Mouse (Mus musculus): ENCODE data around the gene Plk3. TPM values are rescaled to one million over a fixed set of nuclear protein-coding genes. Genes with fewer than 3 reads are reported as not detected.

Plk3 gene
- polyA plus RNA-seq, 2 experiments from 2014 or later, result 12.2 to 13.2 TPM

DNA sequence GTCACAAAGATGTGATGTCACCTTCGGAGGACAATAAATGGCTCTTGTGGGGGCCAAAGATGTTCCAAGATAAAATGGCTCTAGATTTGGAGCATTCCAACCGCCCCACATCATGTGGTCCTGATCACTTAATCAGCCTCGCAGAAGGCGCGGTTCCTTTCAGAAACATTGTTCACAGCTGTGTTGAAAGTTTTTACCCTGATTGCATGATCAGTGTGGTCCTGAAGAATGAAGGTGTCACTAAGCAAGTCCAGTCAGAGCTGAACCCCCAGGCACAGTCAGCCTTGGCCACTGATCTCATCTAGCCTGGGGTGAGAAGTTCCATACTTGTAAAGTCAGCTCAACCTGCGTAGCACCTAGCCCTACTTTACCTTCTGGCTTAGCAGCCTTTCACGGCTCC, 15.8 kb downstream of the Plk3 start:
- no peak for ATAC-seq

DNA sequence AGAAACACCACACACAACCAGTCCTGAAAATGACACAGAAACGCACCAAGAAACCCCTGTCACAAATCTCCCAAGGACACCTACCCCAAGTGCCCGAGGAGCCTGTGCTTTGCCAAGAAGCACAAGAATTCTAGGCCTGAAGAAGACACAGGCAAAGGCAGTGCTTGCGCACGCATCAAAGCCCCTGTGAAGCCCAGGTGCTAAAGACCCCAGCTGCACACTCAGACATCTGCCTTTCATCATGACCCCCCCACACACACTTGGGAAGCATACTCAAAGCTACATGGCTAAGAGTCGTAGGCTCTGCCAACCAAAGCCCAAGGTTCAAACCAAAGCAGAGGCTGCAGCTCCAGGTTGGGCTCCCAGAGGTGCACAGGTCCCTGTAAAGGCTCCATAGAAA, 18.2 kb downstream of the Plk3 start:
- no peak for ATAC-seq

DNA sequence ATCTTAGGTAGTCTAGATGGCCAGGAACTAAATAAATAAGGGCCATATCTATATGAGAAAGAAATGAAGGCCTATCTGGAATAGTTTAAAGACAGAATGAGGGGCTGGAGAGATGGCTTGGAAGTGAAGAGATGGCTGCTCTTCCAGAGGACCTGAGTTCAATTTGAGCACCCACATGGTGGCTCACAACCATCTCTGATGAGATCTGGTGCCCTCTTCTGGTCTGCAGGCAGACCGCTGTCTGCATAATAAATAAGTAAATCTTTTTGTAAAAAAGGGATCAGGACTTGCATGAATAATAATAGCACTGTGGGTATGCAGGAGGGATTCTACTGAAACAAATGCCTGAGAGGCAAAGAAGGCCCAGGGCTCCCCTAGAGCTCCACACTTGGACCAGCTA, 20.5 kb downstream of the Plk3 start:
- ATAC-seq, result no peak

DNA sequence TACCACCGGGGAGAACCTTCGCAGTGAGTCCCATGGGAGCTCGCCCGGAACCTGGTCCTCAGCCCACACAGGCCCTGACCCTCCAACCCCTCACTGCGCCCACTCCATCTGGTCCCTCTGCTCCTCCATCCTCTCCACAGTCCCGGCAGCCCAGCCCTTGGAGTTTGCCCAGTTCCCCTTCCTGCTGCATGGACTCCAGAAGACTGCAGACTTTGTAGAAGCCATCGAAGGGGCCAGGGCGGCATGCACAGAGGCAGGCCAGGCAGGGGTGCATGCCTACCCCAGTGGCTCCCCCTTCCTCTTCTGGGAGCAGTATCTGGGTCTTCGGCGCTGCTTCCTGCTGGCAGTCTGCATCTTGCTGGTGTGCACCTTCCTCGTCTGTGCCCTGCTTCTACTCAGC, 22.8 kb downstream of the Plk3 start:
- ATAC-seq, result no peak

DNA sequence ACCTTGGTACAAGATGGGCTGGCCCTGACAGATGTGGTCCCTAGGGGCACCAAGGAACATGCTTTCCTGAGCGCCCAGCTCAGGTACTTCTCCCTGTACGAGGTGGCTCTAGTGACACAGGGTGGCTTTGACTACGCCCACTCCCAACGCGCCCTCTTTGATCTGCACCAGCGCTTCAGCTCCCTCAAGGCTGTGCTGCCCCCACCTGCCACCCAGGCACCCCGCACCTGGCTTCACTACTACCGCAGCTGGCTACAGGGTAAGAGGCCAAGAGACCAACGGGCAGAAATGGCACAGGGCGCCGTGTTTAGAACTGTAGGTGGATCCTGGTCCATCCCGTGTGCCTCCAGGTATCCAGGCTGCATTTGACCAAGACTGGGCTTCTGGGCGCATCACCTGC, 23.5 kb downstream of the Plk3 start:
- ATAC-seq, result no peak

DNA sequence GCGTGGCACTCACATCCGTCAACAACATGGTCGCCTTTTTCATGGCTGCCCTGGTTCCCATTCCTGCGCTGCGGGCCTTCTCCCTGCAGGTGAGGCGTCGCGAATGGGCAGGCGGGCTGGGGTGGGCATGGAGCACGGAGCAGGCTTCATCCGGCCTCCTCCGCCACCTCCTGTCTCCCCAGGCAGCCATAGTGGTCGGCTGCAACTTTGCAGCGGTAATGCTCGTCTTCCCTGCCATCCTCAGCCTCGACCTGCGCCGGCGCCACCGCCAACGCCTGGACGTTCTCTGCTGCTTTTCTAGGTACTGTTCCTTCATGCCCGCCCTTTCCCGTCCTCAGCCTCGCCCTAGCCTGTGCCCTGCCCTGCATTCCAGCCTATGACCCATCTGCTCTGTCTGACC, 24.4 kb downstream of the Plk3 start:
- ATAC-seq, result no peak

DNA sequence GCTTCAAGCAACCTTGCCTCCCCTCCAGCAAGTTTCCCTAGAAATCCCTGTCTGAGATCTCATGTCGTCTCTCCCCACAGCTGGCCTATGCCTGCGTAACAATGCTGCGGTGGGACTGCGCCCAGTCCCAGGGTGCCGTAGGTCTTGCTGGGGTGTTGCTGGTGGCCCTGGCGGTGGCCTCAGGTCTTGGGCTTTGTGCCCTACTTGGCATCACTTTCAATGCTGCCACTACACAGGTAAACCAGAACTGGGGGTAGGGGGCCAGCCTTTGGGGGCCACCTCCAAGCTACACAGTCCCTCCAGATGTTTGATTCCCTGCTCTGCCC, 25.3 kb downstream of the Plk3 start:
- ATAC-seq, result no peak

DNA sequence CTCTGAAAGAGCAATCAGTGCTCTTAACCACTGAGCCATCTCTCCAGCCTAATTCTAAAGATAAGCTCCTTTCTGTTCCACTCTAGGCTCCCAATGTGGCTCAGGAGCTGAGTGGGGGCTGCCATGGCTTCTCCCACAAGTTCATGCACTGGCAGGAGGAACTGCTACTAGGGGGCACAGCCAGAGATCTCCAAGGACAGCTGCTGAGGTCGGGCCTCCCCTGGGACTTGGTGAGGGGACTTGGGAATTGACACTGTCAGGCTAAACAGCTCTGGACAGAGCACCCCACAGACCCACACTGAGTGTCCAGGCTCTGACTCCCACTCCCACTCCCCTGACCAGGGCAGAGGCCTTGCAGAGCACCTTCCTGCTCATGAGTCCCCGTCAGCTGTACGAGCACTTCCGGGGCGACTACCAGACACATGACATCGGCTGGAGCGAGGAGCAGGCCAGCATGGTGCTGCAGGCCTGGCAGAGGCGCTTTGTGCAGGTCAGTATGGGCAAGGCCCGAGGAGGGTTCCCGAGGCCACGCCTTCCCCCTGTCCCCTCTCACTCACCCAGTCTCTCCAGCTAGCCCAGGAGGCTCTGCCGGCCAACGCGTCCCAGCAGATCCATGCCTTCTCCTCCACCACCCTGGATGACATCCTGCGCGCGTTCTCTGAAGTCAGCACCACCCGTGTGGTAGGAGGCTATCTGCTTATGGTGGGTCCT, 25.8 kb downstream of the Plk3 start:
- ATAC-seq, result no peak

DNA sequence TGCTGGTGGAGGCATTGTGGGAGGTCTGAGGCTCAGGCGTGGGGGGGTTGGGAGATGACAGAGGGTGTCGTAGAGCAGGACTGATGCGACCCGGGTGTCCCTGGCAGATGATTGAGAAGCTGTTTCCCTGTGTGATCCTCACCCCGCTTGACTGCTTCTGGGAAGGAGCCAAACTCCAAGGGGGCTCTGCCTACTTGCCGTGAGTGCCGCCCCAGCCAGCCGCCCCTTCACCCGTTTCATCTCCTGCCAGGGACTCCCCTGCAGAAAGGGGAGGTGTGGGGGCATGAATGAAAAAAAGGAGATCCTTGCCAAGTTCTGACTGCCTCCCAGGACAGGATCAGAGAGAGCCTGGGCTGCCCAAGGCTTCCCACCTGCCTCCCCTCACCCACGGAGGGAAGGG, 28.6 kb downstream of the Plk3 start:
- no peak for ATAC-seq

DNA sequence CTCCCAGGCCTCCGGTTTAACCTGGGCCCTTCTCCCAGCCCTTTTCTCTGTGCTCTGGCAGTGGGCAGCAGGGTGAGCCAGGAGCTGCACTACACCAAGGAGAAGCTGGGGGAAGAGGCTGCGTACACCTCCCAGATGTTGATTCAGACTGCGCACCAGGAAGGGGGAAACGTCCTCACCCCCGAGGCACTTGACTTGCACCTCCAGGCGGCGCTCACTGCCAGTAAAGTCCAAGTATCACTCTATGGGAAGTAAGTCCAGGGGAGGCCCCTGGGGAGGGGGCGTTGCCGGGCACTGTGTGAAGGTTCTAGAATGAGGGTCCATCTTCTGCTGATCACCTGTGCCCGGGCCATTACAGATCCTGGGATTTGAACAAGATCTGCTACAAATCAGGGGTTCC, 29.1 kb downstream of the Plk3 start:
- ATAC-seq, result no peak

DNA sequence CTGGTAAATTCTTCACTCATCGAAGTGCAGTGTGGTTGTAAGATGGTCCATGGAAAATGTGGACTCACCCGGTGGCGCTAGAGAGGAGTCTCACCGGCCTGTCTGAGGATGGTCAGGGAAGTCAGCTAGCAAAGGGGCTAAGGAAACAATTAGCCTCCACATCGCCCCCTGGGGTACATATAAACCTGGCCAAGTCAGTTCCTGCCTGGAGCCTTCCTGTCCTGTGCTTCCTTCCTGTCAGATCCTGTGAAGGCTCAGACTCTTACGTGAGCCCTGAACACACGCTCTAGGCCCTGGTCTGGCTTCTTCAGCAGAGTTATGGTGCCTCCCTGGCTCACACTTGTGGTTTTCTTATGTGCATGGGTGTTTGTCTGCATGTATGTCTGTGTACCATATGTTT, 32.5 kb downstream of the Plk3 start:
- ATAC-seq, result no peak

DNA sequence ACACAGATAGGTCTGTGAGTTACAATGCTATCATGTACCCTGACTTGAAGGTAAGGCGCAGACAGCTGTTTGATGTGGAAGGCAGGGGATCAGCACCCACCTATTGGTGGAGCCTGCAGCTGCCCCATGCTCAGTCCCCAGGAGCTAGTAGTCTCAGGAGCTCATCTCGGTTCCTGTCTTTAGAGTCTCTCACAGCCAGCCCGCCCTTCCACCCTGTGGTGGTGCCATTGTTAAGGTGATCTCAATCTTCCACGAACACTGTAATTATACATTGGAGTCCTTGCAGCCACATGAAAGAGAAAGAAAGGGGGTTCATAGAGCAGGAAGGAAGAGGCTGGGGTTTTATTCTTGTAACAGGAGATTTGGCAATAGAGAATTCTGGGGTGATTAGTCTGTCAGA, 33.7 kb downstream of the Plk3 start:
- ATAC-seq, result no peak

DNA sequence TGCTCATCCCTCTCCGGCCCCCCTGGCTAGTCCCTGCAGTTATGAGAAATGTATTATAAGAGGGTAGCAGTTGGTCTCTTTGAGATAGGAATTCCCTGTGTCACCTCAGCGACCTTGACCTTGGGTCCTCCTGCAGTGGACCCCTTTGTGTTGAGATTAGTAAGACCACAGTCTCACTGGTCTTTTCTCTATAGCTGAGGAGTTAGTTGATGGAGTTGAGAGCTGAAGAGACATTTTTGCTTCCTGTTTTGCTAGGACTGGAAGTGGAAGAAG, 35.1 kb downstream of the Plk3 start:
- no peak for ATAC-seq

DNA sequence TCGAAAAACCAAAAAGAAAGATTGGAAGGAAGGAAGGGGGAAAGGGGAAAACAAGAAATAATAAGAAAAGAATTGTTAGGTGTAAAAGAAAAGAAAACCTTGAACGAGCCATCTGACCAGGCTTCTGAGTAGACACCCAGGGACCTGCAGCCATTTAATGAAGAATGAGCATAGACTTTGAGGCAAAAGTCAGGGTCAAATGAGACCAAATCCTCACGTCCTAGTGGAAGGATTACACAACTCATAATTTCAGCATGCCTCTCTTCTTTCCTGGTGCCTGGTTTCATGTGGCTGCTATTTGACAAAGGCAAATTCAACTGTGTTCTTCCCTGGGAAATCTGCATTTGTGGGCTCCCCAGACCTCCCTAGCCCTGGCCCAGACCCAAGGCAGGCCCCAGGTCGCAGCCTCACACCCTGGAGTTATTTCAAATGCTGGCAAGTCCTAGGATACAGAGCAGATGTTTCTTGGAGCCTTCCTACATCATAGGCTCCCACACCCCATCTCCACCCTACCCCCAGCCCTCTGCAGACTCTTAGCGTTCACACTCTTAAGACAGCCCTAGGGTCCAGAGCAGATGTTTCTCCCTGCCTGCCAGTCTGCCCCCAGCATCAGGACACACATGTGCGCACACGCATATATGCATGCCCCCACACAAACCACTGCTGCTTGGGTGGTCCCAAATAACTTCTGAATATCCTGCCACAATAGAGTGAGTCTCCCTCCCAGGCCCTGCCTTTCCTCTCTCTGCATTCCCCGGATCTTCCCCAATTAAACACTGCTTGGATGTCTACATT, 35.6 kb downstream of the Plk3 start:
- no peak for ATAC-seq

DNA sequence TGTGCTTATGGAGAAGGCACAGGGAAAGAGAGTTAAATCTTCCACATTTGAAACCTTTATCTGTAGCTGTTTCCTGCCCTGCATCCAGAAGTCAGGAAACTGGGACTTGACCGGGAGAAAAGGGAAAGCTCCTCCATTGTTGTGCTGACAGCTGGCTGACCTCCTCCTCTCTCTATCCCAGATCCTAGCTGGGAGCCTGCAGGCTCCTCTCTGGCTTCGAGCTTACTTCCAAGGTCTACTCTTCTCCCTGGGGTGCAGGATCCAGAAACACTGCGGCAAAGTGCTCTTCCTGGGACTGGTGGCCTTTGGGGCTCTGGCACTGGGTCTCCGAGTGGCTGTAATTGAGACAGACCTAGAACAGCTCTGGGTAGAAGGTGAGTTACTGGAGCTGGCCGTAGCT, 37.1 kb downstream of the Plk3 start:
- ATAC-seq, result no peak

DNA sequence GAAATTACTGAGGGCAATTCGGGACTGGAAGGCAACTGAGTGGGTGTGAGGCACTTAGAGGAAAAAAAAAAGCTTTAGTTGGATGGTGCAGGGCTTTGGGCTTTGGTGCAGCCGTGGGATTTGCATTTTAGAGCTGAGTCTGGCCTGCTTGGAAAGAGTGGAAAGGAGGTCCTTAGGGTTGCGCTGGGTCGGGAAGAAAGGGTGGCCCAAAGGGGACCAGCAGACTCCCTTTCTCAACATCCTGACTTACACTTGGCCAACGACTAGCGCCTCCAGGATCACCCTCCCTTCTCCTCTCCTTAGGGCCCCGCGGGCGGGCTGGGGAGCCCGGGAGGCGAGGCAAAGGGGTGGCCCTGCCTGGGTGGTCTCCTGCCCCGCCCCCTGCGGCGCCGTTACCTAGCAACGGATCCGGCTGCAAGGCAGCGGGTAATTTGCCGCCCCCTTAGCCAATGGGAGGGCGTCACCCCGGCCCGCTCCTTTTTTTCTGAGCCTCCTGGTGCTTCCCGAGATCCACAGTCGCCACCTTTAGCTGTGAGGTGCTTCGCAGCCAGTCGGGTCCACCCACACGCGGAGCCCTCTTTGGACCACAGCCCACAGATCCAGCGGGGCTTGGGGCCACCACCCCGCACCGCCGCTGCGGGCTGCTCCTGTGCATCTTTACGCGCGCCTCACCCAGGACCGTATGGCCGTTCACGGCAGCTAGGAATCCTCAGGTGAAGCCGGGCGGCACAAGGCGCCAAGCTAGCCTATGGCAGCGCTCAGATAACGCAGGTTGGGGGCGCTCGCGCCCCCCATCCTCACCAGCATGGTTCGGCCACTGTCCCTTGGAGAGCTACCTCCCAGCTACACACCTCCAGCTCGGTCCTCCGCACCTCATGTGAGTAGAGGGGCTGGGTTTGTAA, 38.0 kb downstream of the Plk3 start, which contains the start of gene Ptch2:
Ptch2 (plus strand) TSS at position 525 of the 902 bp plus-strand sequence.
- no peak for ATAC-seq

DNA sequence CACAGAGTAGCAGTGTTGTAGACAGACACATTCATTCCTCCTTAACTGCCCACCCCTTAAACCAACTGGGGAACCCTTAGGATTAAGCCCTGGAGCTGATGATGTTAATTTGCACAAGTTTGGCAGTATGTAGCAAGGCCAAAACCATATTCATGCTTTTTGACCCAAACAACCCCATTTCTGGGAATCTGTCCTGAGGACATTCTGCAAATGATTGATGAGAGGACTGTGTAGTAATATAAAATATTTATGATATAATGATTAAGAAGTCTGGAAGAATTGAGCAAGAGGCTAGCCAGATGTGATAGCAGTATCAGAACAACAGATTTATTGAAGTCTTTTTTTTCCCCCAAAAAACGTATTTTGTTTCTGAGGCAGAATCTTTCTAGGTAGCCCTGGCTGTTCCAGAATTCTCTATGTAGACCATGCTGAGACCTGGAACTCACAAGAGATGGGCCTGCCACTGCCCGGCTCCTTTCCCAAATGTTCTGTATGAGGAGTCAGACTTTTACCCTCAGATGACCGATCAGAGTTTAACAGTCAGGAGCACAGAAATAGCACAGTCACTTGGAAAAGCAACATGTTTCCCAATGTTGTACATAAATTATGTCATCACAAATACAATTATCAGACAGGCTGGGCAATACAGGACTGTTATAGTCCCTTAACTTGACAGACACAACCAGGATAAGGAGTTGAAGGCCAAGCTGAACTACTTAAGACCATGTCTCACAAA, 39.0 kb downstream of the Plk3 start:
- ATAC-seq, result no peak

DNA sequence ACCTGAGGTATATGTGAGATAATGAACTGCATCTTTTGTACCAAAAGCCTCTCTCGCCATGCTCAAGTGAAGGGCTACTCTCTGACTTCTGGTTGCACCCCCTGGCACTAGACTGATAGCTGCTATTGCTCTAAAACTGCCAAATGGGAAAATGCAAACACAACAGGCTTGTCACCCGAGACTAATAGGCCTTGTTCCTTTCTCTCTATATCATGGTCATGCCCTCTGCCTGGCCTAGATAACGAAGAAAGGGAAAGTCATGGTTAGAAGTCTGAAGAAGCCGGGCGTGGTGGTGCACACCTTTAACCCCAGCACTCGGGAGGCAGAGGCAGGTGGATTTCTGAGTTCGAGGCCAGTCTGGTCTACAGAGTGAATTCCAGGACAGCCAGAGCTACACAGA, 43.2 kb downstream of the Plk3 start:
- no peak for ATAC-seq

DNA sequence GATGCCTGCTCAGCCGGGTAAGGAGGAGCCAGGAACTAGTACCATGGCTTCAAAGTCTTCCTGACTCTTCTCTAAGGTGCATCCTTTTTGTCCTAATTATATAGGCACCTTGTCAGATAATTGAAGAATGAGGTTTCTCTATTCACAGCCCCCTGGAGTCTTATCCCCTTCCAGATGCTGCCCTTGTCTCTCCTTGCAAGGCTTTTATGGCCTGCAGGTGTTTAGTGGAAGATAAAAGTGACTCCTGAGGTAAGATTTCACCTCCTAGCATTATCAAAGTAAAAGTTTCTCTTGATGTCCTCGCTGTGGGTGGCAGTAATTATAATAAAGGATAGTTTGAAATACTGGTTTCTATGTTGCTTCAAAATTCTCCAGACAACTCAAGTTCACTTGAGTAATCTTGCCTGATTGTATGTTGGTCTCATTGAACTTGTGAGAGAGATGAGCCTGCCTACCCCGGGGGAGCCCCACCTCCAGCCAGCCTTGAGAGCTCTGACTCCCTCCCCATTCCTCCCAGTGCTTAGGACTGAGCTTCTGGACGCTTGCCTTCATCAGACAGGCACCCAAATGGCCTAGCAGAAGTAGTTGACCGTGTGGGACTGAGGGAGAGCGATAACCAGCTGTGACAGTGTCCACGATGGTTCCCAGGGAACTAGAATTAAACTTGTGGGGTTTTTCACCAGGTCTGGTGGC, 45.7 kb downstream of the Plk3 start:
- no peak for ATAC-seq
